Mouse (Mus musculus) heart, adult 2 months (tissue): Measurements from ENCODE around the gene Vps4a. TPM values are rescaled to one million over a fixed set of nuclear protein-coding genes. Genes with fewer than 3 reads are reported as not detected.
A peak's percentile ranks its signal among the peaks of the same experiment; 100 is the strongest.

Source experiments
- DNase-seq, 2 experiments: peaks; one replicate each; pipeline ENCODE4 v3.0.0; 2021
- H3K27ac ChIP-seq: fragments of 200-600 bp; 2 replicates; pipeline ENCODE4 v1.8.1; 2022
- H3K27me3 ChIP-seq: fragments of 200-500 bp; 2 replicates; pipeline ENCODE4 v1.6.1; 2012; ENCODE audit warnings: mild to moderate bottlenecking, low read length, inconsistent platforms, mixed read lengths; ENCODE audit not compliant: control insufficient read depth, insufficient read depth
- H3K36me3 ChIP-seq: fragments of 200-500 bp; 2 replicates; pipeline ENCODE4 v1.6.1; 2012; ENCODE audit warnings: low read length, inconsistent platforms; ENCODE audit not compliant: control insufficient read depth, insufficient read depth
- H3K4me1 ChIP-seq: fragments of 200-500 bp; 2 replicates; pipeline ENCODE4 v1.6.1; 2011; ENCODE audit warnings: low read length; ENCODE audit not compliant: control insufficient read depth, insufficient read depth
- H3K4me3 ChIP-seq: fragments of 200-600 bp; 2 replicates; pipeline ENCODE4 v1.8.1; 2022
- H3K79me2 ChIP-seq: fragments of 200-500 bp; replicated peaks from 2 replicates; pipeline ENCODE4 v1.6.1; 2012; ENCODE audit warnings: mild to moderate bottlenecking, inconsistent platforms, low read length, moderate library complexity, mixed read lengths; ENCODE audit not compliant: control insufficient read depth, insufficient read depth
- H3K9ac ChIP-seq: fragments of 200-500 bp; 2 replicates; pipeline ENCODE4 v1.6.1; 2012; ENCODE audit warnings: low read depth, mild to moderate bottlenecking, control low read depth, inconsistent platforms, low read length, mixed read lengths
- CTCF ChIP-seq: fragments of 200-600 bp; IDR thresholded peaks from 2 replicates; pipeline ENCODE4 v1.8.1; 2022; ENCODE audit warnings: antibody characterized with exemption, mild to moderate bottlenecking, moderate library complexity
- EP300 ChIP-seq: fragments of 200-500 bp; IDR thresholded peaks from 2 replicates; pipeline ENCODE4 v1.6.1; 2011; ENCODE audit warnings: low read depth, low read length, control low read depth; ENCODE audit not compliant: insufficient read depth
- POLR2A ChIP-seq: fragments of 200-500 bp; IDR thresholded peaks from 2 replicates; pipeline ENCODE4 v1.6.1; 2011; ENCODE audit warnings: mild to moderate bottlenecking, low read depth, low read length, control low read depth; ENCODE audit not compliant: insufficient read depth
- WGBS: fragments of 180-500 bp; shearing (Covaris S2); methylation state at CpG from one replicate; pipeline ENCODE4 v1.1.7; 2018; 5-methylcytosine and 5-hydroxymethylcytosine counted together
- intact Hi-C: fragments of 180-260 bp; cut with DNase I; formaldehyde crosslinking; loops from one replicate; pipeline ENCODE4 v1.15.1; 2025
- polyA plus RNA-seq: library from polyadenylated mRNA; depleted of rRNA; stranded (reverse); fragments of >200 nt; gene quantifications from 2 replicates; pipeline ENCODE4 v1.2.3, GENCODE M21; 2012
- total RNA-seq, 2 experiments: library from RNA; stranded (reverse); gene quantifications; 2 replicates each; pipeline ENCODE4 v1.2.3; 2021

Gene Vps4a
- total and polyA plus RNA-seq, 3 experiments, result 32.3 to 58.3 (median 57.1) TPM

DNA sequence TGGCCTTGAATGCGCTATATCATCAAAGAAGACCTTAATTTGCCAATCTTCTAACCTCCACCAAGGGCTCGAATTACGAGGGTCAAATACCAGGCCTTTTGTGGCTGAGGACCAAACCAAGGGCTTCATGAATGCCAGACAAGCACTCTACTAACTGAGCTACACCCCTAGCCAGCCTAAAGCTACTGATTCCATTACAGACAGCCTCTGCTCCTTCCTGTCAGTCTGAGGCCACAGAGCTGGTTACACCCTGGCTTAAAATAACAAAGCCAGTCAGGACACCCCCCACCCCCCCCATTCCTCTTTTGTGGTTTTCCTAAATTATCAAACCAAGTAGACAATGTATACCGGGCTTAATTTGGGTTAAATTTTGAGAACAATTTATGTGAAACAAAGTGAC lies 42.7 kb downstream of the Vps4a start:
- no peaks in the 10 kb centered on the region for H3K36me3 ChIP-seq
- no peak for TF ChIP-seq EP300
- no peak for TF ChIP-seq CTCF
- no peak for TF ChIP-seq POLR2A
- intact Hi-C loops, result no loop called here
- H3K4me3 ChIP-seq, result no peak overlapping the region
- no peaks in the 10 kb centered on the region for H3K27me3 ChIP-seq
- WGBS, result 75% methylated on average over 4 of the region's 4 CpGs
- no peak overlapping the region for H3K27ac ChIP-seq
- DNase-seq, result no peak
- H3K79me2 ChIP-seq, result no peaks in the 10 kb centered on the region
- H3K9ac ChIP-seq, result no peak overlapping the region
- H3K4me1 ChIP-seq, result no peaks in the 10 kb centered on the region

DNA sequence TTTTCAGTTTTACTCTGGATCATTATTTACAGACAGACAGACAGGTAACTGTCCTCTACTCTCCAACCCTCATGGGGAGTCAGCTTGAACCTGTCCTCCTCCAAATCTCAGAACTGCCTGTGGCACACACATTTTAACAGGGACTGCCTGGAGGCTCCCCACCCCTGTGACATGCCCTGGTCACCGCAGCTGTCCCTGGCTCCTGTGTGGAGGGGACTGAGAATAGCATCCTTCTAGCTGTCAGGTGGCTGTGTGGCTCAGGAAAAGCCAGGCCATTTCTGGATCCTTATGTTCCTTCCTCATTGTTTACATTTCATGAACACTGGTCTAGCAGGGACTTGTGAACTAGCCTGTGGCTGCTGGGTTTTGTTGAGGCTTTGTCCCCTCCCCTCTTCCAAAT lies 43.1 kb downstream of the Vps4a start:
- TF ChIP-seq POLR2A (no peak), EP300 (no peak), CTCF (no peak)
- Histone ChIP-seq H3K4me1 (no peaks in the 10 kb centered on the region), H3K27ac (no peak overlapping the region), H3K27me3 (no peaks in the 10 kb centered on the region), H3K36me3 (no peaks in the 10 kb centered on the region), H3K4me3 (no peak overlapping the region), H3K9ac (no peak overlapping the region), H3K79me2 (no peaks in the 10 kb centered on the region)
- intact Hi-C loops, result no loop called here
- DNase-seq, result no peak
- 83% methylated on average over 1 of the region's 1 CpGs for WGBS

GRCm38 (mm10) chr8:107076239-107076888 lies 45.3 kb downstream of the Vps4a start:
- Histone ChIP-seq H3K27ac (no peak overlapping the region), H3K9ac (no peak overlapping the region), H3K36me3 (peaks cover 3% of the 10 kb centered on the region; the same call in 1 of the 2 replicates), H3K79me2 (no peaks in the 10 kb centered on the region), H3K4me3 (no peak overlapping the region), H3K4me1 (no peaks in the 10 kb centered on the region), H3K27me3 (no peaks in the 10 kb centered on the region)
- 78% methylated on average over 7 of the region's 7 CpGs for WGBS
- DNase-seq, result peak in 1 of 2 experiments; percentile 18
- intact Hi-C loops, result no loop called here
- no peak for TF ChIP-seq POLR2A
- no peak for TF ChIP-seq EP300
- TF ChIP-seq CTCF, result no peak

GRCm38 (mm10) chr8:107085358-107085757 lies 54.3 kb downstream of the Vps4a start:
- intact Hi-C loops, result no loop called here
- Histone ChIP-seq H3K79me2 (no peaks in the 10 kb centered on the region), H3K36me3 (no peaks in the 10 kb centered on the region), H3K4me3 (no peak overlapping the region), H3K9ac (no peak overlapping the region), H3K27me3 (no peaks in the 10 kb centered on the region), H3K4me1 (no peaks in the 10 kb centered on the region), H3K27ac (no peak overlapping the region)
- no peak for DNase-seq
- TF ChIP-seq POLR2A (no peak), CTCF (peak; percentile 45)
- WGBS, result 96% methylated on average over 17 of the region's 17 CpGs

DNA sequence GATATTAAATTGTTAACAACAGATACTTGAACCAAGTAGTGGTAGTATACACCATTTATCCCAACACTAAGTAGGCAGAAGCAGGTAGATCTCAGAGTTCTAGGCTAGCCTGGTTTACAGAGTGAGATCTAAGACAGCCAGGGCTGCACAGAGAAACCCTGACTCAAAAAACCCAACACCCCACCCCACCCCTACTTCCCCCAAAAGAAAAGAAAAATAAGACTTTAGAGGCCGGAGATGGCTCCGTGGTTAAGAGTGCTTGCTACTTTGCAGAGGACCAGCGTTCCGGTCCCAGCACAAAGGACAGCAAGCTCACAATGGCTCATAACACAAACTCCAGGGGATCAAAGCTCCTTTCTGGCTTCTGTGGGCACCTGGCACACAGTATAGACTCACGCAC lies 55.0 kb downstream of the Vps4a start:
- WGBS, result 97% methylated on average over 5 of the region's 5 CpGs
- intact Hi-C loops, result no loop called here
- Histone ChIP-seq H3K4me1 (no peaks in the 10 kb centered on the region), H3K36me3 (no peaks in the 10 kb centered on the region; the same call in 1 of the 2 replicates), H3K27ac (no peak overlapping the region), H3K27me3 (no peaks in the 10 kb centered on the region), H3K4me3 (no peak overlapping the region), H3K79me2 (no peaks in the 10 kb centered on the region), H3K9ac (no peak overlapping the region)
- DNase-seq, result no peak
- TF ChIP-seq EP300 (no peak), POLR2A (no peak), CTCF (no peak)

DNA sequence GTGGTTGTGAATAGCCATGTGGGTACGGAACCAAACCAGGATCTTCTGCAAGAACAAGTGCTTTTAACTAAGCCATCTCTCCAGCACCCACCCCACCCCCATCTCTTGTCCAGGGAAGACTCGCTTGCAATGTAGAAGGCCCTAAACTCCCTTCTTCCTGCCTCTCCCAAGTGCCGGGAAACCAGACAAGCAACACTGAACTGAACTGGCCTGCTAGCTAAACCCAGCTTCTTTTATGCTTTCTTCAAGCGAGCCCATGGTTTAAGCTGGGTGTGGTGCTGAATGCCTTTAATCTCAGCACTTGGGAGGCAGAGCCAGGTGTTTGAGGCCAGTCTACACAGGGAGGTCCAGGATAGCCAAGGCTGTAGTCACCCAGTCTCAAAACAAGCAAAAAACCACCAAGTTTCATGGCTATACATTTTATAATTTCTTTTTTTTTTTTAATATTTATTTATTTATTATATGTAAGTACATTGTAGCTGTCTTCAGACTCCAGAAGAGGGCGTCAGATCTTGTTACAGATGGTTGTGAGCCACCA lies 57.6 kb downstream of the Vps4a start:
- Histone ChIP-seq H3K27me3 (no peaks in the 10 kb centered on the region), H3K36me3 (no peaks in the 10 kb centered on the region; the same call in 1 of the 2 replicates), H3K9ac (no peak overlapping the region), H3K4me3 (no peak overlapping the region), H3K4me1 (no peaks in the 10 kb centered on the region), H3K27ac (no peak overlapping the region), H3K79me2 (no peaks in the 10 kb centered on the region)
- intact Hi-C loops, result no loop called here
- no peak for DNase-seq
- TF ChIP-seq EP300, result no peak
- no peak for TF ChIP-seq CTCF
- 93% methylated on average over 5 of the region's 5 CpGs for WGBS
